Mouse (Mus musculus) lung, embryonic 14.5 days (tissue): ENCODE data around the gene Actr3. TPM values are rescaled to one million over a fixed set of nuclear protein-coding genes. Genes with fewer than 3 reads are reported as not detected.

ENCODE experiments used
- ATAC-seq: fragments of 200-750 bp; cut with Nextera tagmentation; 2 replicates; pipeline ENCODE4 v1.8.0; 2017; ENCODE audit warnings: mild to moderate bottlenecking, moderate TSS enrichment, moderate library complexity; ENCODE audit not compliant: insufficient read depth
- DNase-seq: peaks from one replicate; pipeline ENCODE4 v3.0.0-alpha.2; 2015
- H3K27ac ChIP-seq: fragments of 300-500 bp; sonication (generic); 2 replicates; pipeline ENCODE4 v1.5.1; 2014; ENCODE audit warnings: low read depth, mild to moderate bottlenecking, moderate library complexity
- H3K27me3 ChIP-seq: fragments of 300-500 bp; sonication (generic); 2 replicates; pipeline ENCODE4 v1.6.1; 2014; ENCODE audit warnings: low read length, control low read depth; ENCODE audit not compliant: insufficient read depth
- H3K36me3 ChIP-seq: fragments of 300-500 bp; sonication (generic); 2 replicates; pipeline ENCODE4 v1.6.1; 2014; ENCODE audit warnings: control low read depth; ENCODE audit not compliant: insufficient read depth
- H3K4me1 ChIP-seq: fragments of 300-500 bp; sonication (generic); 2 replicates; pipeline ENCODE4 v1.6.1; 2014; ENCODE audit warnings: antibody characterized with exemption, control low read depth; ENCODE audit not compliant: insufficient read depth
- H3K4me2 ChIP-seq: fragments of 300-500 bp; sonication (generic); 2 replicates; pipeline ENCODE4 v1.6.1; 2014; ENCODE audit warnings: mild to moderate bottlenecking
- H3K4me3 ChIP-seq: fragments of 300-500 bp; sonication (generic); 2 replicates; pipeline ENCODE4 v1.5.1; 2014; ENCODE audit warnings: low read depth, low read length
- H3K9ac ChIP-seq: fragments of 300-500 bp; sonication (generic); 2 replicates; pipeline ENCODE4 v1.6.1; 2014
- H3K9me3 ChIP-seq: fragments of 300-500 bp; sonication (generic); 2 replicates; pipeline ENCODE4 v1.6.1; 2016; ENCODE audit warnings: low read depth, low read length, control low read depth
- CTCF ChIP-seq: IDR thresholded peaks from 2 replicates; pipeline ENCODE4 v1.5.1; 2016; ENCODE audit warnings: antibody characterized with exemption, low read depth
- WGBS: fragments of 180-500 bp; shearing (Covaris S2); extraction: QIAGEN DNeasy Blood & Tissue Kit; methylation state at CpG from one replicate; pipeline ENCODE4 v1.1.7; 2014; 5-methylcytosine and 5-hydroxymethylcytosine counted together
- polyA plus RNA-seq: library from polyadenylated mRNA; unstranded; fragments of >200 nt; fragmentation: Nextera tagmentation; extraction: Ambion mirVana; gene quantifications from 2 replicates; pipeline ENCODE4 v1.2.1, GENCODE M21; 2014

Actr3 gene
- polyA plus RNA-seq, 1 experiment from 2014 or later: 342 TPM

DNA sequence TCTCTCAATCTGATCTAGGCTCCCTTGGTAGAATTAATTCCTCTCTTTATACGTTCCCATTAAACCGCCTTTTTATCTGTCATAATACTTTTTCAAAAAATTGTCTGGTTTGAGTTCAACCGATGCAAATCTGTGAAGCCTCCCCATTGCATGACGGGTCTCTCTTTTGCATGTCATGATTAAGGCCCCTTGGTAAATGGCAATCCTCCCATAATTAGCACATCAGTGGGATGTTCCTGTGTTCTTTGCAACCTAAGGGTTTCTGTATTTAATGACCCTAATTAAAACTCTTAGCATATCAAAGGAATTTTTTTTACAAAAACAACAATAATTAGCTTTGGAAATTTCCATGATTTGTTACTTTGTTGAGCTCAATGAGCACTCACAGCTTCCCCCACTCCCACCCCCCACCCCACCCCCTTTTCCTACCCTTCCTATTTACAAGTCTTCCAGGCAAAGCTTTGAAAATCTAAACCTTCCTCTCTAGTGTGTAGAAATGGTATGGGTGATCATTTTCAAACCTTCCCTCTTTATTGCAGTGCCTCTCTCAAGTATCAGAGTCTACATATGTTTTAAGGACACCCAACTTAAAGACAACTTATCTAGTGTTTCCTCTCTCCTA lies 84.0 kb downstream of the Actr3 start:
- no peaks in the 10 kb centered on the region for H3K27me3 ChIP-seq
- WGBS: 88% methylated on average over 4 of the region's 4 CpGs
- no peaks in the 10 kb centered on the region for H3K4me1 ChIP-seq
- TF ChIP-seq CTCF: no peak
- H3K27ac ChIP-seq: no peak overlapping the region
- no peaks in the 10 kb centered on the region for H3K36me3 ChIP-seq
- DNase-seq (no peak), ATAC-seq (no peak)
- no peak overlapping the region for H3K4me2 ChIP-seq
- H3K4me3 ChIP-seq: no peak overlapping the region
- H3K9me3 ChIP-seq: peaks cover 8% of the 10 kb centered on the region; the same call in 1 of the 2 replicates
- H3K9ac ChIP-seq: no peak overlapping the region

GRCm38 (mm10) chr1:125350843-125351242 lies 84.7 kb downstream of the Actr3 start:
- ATAC-seq (no peak), DNase-seq (no peak)
- H3K27me3 ChIP-seq: no peaks in the 10 kb centered on the region
- no peak overlapping the region for H3K4me2 ChIP-seq
- H3K27ac ChIP-seq: no peak overlapping the region
- H3K4me1 ChIP-seq: no peaks in the 10 kb centered on the region
- WGBS: 86% methylated on average over 5 of the region's 5 CpGs
- no peak overlapping the region for H3K4me3 ChIP-seq
- no peak overlapping the region for H3K9ac ChIP-seq
- no peak for TF ChIP-seq CTCF
- no peaks in the 10 kb centered on the region for H3K36me3 ChIP-seq
- peaks cover 8% of the 10 kb centered on the region; the same call in 1 of the 2 replicates for H3K9me3 ChIP-seq

DNA sequence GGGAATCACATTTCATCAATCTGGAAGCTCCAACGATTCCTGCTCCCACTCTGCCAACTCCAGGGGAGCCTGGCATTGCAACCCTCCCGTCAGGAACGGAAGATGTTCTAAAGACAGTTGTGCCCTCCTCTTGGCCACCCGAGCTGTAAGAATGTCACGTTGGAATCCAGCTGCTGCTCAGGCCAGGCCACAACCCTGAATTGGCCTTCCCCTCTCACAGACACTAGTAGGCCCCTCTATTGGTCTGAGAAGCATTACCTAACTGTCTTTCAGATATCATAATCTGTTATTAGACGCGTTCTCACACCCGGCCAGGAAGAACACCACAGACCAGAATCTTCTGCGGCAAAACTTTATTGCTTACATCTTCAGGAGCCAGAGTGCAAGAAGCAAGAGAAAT lies 89.7 kb downstream of the Actr3 start:
- no peak for TF ChIP-seq CTCF
- no peaks in the 10 kb centered on the region for H3K4me1 ChIP-seq
- no peak overlapping the region for H3K27ac ChIP-seq
- no peaks in the 10 kb centered on the region for H3K27me3 ChIP-seq
- no peaks in the 10 kb centered on the region for H3K36me3 ChIP-seq
- DNase-seq: no peak
- 90% methylated on average over 9 of the region's 9 CpGs for WGBS
- peaks cover 7% of the 10 kb centered on the region; the same call in 1 of the 2 replicates for H3K9me3 ChIP-seq
- no peak overlapping the region for H3K9ac ChIP-seq
- no peak overlapping the region for H3K4me3 ChIP-seq
- H3K4me2 ChIP-seq: no peak overlapping the region
- ATAC-seq: no peak

DNA sequence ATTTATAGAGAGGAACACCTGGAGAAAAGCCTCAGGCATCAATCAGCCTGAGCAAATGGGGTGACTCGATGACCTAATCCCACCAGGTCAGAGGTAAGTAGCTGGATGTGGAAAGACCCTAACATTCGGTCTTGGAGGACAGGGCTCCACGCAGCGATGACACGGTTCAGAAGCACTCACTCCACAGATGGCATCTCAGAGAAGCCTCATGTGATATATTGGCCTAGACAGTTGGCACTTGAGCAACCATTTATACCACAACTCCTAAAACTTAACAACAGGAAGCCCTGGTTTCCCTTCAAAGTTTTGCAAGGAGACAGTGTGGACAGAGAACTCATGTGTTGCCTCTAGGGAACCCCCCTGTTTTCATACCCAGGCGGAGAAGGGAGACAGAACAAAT lies 90.1 kb downstream of the Actr3 start:
- ATAC-seq: no peak
- Histone ChIP-seq H3K4me3 (no peak overlapping the region), H3K36me3 (no peaks in the 10 kb centered on the region), H3K4me1 (no peaks in the 10 kb centered on the region), H3K9ac (no peak overlapping the region), H3K27me3 (no peaks in the 10 kb centered on the region), H3K4me2 (no peak overlapping the region), H3K9me3 (peaks cover 3% of the 10 kb centered on the region; the same call in 1 of the 2 replicates), H3K27ac (no peak overlapping the region)
- DNase-seq: no peak
- no peak for TF ChIP-seq CTCF
- 92% methylated on average over 6 of the region's 6 CpGs for WGBS

- H3K27me3 ChIP-seq: no peaks in the 10 kb centered on the region
- 79% methylated on average over 2 of the region's 2 CpGs for WGBS
- no peaks in the 10 kb centered on the region for H3K36me3 ChIP-seq
- no peak overlapping the region for H3K27ac ChIP-seq
- no peak for ATAC-seq
- DNase-seq: no peak
- no peak overlapping the region for H3K4me3 ChIP-seq
- no peaks in the 10 kb centered on the region for H3K9me3 ChIP-seq
- H3K4me2 ChIP-seq: no peak overlapping the region
- no peak overlapping the region for H3K9ac ChIP-seq
- no peaks in the 10 kb centered on the region for H3K4me1 ChIP-seq
- no peak for TF ChIP-seq CTCF
Observed at GRCm38 (mm10) chr1:125343105-125343504, 92.4 kb downstream of the Actr3 start.

Other genes starting within 250 kb of the Actr3 start
- 43.4 and 44.8 TPM in 2 replicates for gene Slc35f5, start 124.9 kb upstream of the Actr3 start, polyA plus RNA-seq
- gene Gpr39, start 241.3 kb upstream of the Actr3 start, polyA plus RNA-seq: 2.5 and 3.0 TPM in 2 replicates